Mouse (Mus musculus): ENCODE measurements around the gene Fuca1. TPM values are rescaled to one million over a fixed set of nuclear protein-coding genes. Genes with fewer than 3 reads are reported as not detected.

Gene Fuca1
- polyA plus RNA-seq, 1 experiment, result not detected

GRCm38 (mm10) chr4:135951505-135951904, 31.0 kb downstream of the Fuca1 start:
- WGBS, result 80% methylated on average over 3 of the region's 3 CpGs

DNA sequence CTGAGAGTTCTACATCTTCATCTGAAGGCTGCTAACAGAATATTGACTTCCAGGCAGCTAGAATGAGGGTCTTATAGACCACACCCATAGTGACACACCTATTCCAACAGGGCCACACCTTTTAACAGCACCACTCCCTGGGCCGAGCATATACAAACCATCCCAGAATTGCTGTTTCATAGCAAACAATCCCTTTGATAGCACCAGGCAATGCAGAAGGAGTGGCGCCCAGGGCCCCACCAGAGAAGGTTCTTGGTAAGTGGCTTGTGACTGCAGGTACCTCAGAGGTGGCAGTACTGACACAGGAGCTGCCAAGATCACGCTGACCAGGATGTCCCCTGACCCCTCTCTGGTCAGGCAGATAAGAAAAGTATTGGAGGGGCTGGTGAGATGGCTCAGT, 32.6 kb downstream of the Fuca1 start:
- H3K4me3 ChIP-seq (ENCODE audit: insufficient read depth, low read depth, low read length), result no peak overlapping the region
- over 99% methylated on average over 3 of the region's 3 CpGs for WGBS
- H3K4me1 ChIP-seq (ENCODE audit: control insufficient read depth, insufficient read depth, low read length), result peaks cover 29% of the 10 kb centered on the region
- no peak for TF ChIP-seq POLR2A (IDR thresholded peaks at IDR 0.05; ENCODE audit: insufficient read depth, low read depth, low read length)
- no peak for TF ChIP-seq CTCF (IDR thresholded peaks at IDR 0.05; ENCODE audit: insufficient read depth, low read depth, low read length)
- H3K27ac ChIP-seq (ENCODE audit: insufficient read depth, low read depth, low read length), result no peak overlapping the region

More at GRCm38 (mm10) chr4:135951505-135951904, 31.0 kb downstream of the Fuca1 start:
- H3K4me3 ChIP-seq (ENCODE audit: insufficient read depth, low read depth, low read length), result no peak overlapping the region
- TF ChIP-seq CTCF (IDR thresholded peaks at IDR 0.05; ENCODE audit: insufficient read depth, low read depth, low read length) (no peak), POLR2A (IDR thresholded peaks at IDR 0.05; ENCODE audit: insufficient read depth, low read depth, low read length) (no peak)
- H3K4me1 ChIP-seq (ENCODE audit: control insufficient read depth, insufficient read depth, low read length), result peaks cover 35% of the 10 kb centered on the region
- no peak overlapping the region for H3K27ac ChIP-seq (ENCODE audit: insufficient read depth, low read depth, low read length)

GRCm38 (mm10) chr4:135954241-135954640, 33.7 kb downstream of the Fuca1 start:
- no peak overlapping the region for H3K4me3 ChIP-seq (ENCODE audit: insufficient read depth, low read depth, low read length)
- no peak overlapping the region for H3K27ac ChIP-seq (ENCODE audit: insufficient read depth, low read depth, low read length)
- peaks cover 20% of the 10 kb centered on the region for H3K4me1 ChIP-seq (ENCODE audit: control insufficient read depth, insufficient read depth, low read length)
- 0 out of 2 replicates have a peak, but pooled peaks have one; percentile 21 for TF ChIP-seq CTCF (IDR thresholded peaks at IDR 0.05; ENCODE audit: insufficient read depth, low read depth, low read length)
- TF ChIP-seq POLR2A (IDR thresholded peaks at IDR 0.05; ENCODE audit: insufficient read depth, low read depth, low read length), result no peak
- 2% methylated on average over 2 of the region's 2 CpGs for WGBS

- no peak for TF ChIP-seq POLR2A (IDR thresholded peaks at IDR 0.05; ENCODE audit: insufficient read depth, low read depth, low read length)
- TF ChIP-seq CTCF (IDR thresholded peaks at IDR 0.05; ENCODE audit: insufficient read depth, low read depth, low read length), result no peak
Measured at GRCm38 (mm10) chr4:135955886-135956285, 35.4 kb downstream of the Fuca1 start.

GRCm38 (mm10) chr4:135958354-135958753, 37.8 kb downstream of the Fuca1 start:
- no peak for TF ChIP-seq POLR2A (IDR thresholded peaks at IDR 0.05; ENCODE audit: insufficient read depth, low read depth, low read length)
- no peak for TF ChIP-seq CTCF (IDR thresholded peaks at IDR 0.05; ENCODE audit: insufficient read depth, low read depth, low read length)

More at GRCm38 (mm10) chr4:135955886-135956285, 35.4 kb downstream of the Fuca1 start:
- Histone ChIP-seq H3K27ac (ENCODE audit: insufficient read depth, low read depth, low read length) (no peak overlapping the region), H3K4me3 (ENCODE audit: insufficient read depth, low read depth, low read length) (no peak overlapping the region), H3K4me1 (ENCODE audit: control insufficient read depth, insufficient read depth, low read length) (peaks cover 8% of the 10 kb centered on the region; the same call in 1 of the 2 replicates)
- 78% methylated on average over 9 of the region's 9 CpGs for WGBS

GRCm38 (mm10) chr4:135960717-135961116, 40.2 kb downstream of the Fuca1 start:
- WGBS, result 24% methylated on average over 5 of the region's 5 CpGs
- H3K27ac ChIP-seq (ENCODE audit: insufficient read depth, low read depth, low read length), result no peak overlapping the region
- H3K4me1 ChIP-seq (ENCODE audit: control insufficient read depth, insufficient read depth, low read length), result peaks cover 14% of the 10 kb centered on the region
- TF ChIP-seq CTCF (IDR thresholded peaks at IDR 0.05; ENCODE audit: insufficient read depth, low read depth, low read length) (no peak; the same call in 1 of the 2 replicates), POLR2A (IDR thresholded peaks at IDR 0.05; ENCODE audit: insufficient read depth, low read depth, low read length) (no peak)
- H3K4me3 ChIP-seq (ENCODE audit: insufficient read depth, low read depth, low read length), result no peak overlapping the region

More at GRCm38 (mm10) chr4:135958354-135958753, 37.8 kb downstream of the Fuca1 start:
- Histone ChIP-seq H3K27ac (ENCODE audit: insufficient read depth, low read depth, low read length) (no peak overlapping the region), H3K4me1 (ENCODE audit: control insufficient read depth, insufficient read depth, low read length) (no peaks in the 10 kb centered on the region), H3K4me3 (ENCODE audit: insufficient read depth, low read depth, low read length) (no peak overlapping the region)
- WGBS, result 63% methylated on average over 8 of the region's 8 CpGs

DNA sequence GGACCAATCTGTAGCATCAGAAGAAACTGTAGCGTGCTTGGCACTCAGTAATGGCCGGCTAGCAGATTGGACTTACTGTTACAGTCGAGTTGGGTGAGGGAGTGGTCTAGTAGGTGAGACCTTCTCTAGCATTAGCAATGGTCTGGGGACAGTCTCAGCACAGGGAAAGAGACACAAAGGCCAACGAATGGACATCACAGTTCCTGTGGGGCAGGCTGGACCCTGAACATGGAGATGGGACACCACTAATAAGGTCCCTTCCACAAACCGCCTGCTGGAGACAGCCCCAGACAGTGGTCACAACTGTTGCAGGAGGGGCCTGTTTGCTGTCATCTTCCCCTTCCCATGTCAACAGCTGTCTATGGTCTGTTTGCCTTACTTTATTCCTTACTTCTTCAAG, 41.2 kb downstream of the Fuca1 start:
- Histone ChIP-seq H3K27ac (ENCODE audit: insufficient read depth, low read depth, low read length) (no peak overlapping the region), H3K4me1 (ENCODE audit: control insufficient read depth, insufficient read depth, low read length) (peaks cover 14% of the 10 kb centered on the region), H3K4me3 (ENCODE audit: insufficient read depth, low read depth, low read length) (no peak overlapping the region)
- no peak for TF ChIP-seq POLR2A (IDR thresholded peaks at IDR 0.05; ENCODE audit: insufficient read depth, low read depth, low read length)
- TF ChIP-seq CTCF (IDR thresholded peaks at IDR 0.05; ENCODE audit: insufficient read depth, low read depth, low read length), result no peak
- 94% methylated on average over 5 of the region's 5 CpGs for WGBS

- WGBS, result 86% methylated on average over 7 of the region's 7 CpGs
- Histone ChIP-seq H3K4me3 (ENCODE audit: insufficient read depth, low read depth, low read length) (no peak overlapping the region), H3K27ac (ENCODE audit: insufficient read depth, low read depth, low read length) (no peak overlapping the region), H3K4me1 (ENCODE audit: control insufficient read depth, insufficient read depth, low read length) (peaks cover 14% of the 10 kb centered on the region)
- TF ChIP-seq POLR2A (IDR thresholded peaks at IDR 0.05; ENCODE audit: insufficient read depth, low read depth, low read length) (no peak), CTCF (IDR thresholded peaks at IDR 0.05; ENCODE audit: insufficient read depth, low read depth, low read length) (no peak)
Measured at GRCm38 (mm10) chr4:135962198-135962597, 41.7 kb downstream of the Fuca1 start.

- Histone ChIP-seq H3K4me1 (ENCODE audit: control insufficient read depth, insufficient read depth, low read length) (peaks cover 14% of the 10 kb centered on the region), H3K4me3 (ENCODE audit: insufficient read depth, low read depth, low read length) (peak overlapping the region; percentile 82), H3K27ac (ENCODE audit: insufficient read depth, low read depth, low read length) (peak overlapping the region; percentile 90)
- TF ChIP-seq CTCF (IDR thresholded peaks at IDR 0.05; ENCODE audit: insufficient read depth, low read depth, low read length), result no peak
- TF ChIP-seq POLR2A (IDR thresholded peaks at IDR 0.05; ENCODE audit: insufficient read depth, low read depth, low read length), result no peak
- 5% methylated on average over 15 of the region's 15 CpGs for WGBS
Measured at GRCm38 (mm10) chr4:135962946-135963345, 42.4 kb downstream of the Fuca1 start.
